Mouse (Mus musculus) embryo, embryonic 9.5 days (tissue): ENCODE measurements around the gene Zfp53.
"Not testable (repeated sequence)": the region's sequence is repeated elsewhere in the genome, so short reads cannot be mapped to it uniquely, and the experiment has no call there.

Experiments
- DNase-seq: peaks from one replicate; pipeline ENCODE4 v3.0.0-alpha.2; 2017; ENCODE audit errors: extremely low spot score

The Zfp53 gene

DNA sequence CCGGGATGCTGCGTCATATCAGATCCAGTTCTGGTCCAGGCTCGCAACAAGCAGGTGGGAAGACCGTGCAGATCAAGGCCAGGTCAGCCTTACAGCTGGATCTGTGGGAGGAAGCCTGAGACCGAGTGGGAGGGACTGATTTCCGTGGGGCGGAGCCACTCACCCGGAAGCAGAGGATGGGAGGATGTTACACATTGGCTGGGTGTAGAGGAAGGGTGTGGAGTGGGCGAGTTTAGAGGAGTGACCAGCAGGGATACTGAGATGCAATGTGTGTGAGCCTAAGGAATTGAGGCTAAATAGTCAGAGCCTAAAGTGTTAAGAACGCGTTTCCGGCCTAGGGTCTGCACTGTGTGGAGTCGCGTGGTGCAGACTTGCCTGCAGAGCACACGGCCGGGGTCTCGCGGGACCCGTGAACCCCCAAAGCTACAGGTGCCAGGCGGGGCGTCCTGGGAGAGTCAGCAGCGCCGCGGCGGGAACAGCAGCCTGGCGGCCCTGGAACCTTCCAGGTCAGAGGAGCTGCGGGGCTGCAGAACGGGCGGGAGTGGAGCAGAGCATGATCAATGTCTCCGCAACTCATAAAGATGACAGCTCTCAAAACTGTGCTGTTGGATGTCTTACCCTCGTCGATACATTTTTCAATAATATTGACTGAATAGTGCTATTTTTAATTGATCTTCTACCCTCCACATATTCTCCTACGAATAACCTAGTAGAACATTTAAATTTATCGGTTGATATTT lies at the start of gene Zfp53:
Zfp53 (plus strand) TSS at position 239 of the 740 bp plus-strand sequence.
- peak; percentile 87 for DNase-seq

DNA sequence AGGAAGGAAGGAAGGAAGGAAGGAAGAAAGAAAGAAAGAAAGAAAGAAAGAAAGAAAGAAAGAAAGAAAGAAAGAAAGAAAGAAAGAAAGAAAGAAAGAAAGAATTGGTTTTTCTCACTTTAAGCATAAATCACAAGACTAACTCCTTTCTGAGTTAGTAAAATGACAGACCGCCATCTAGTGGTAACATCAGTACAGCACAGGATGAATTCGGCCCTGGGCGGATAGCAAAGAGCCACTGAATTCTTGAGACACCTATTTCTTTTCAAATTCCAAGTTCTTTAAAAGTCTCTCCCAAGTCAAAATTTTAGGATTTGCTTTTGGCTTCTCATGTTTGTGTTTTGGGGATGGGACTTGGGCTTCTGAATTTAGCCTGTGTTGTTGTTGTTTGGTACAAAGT lies 39.1 kb upstream of the Zfp53 start:
- peak; percentile 70 for DNase-seq

- DNase-seq, result peak; percentile 89
Measured at GRCm38 (mm10) chr17:21450138-21450704, 38.6 kb upstream of the Zfp53 start, which contains the start of gene Zfp51. Zfp51 (plus strand) TSS chr17:21450374.

- DNase-seq, result no peak
Measured at GRCm38 (mm10) chr17:21463550-21463949, 25.2 kb upstream of the Zfp53 start.

GRCm38 (mm10) chr17:21472032-21472652 lies 16.7 kb upstream of the Zfp53 start:
- no peak for DNase-seq

DNA sequence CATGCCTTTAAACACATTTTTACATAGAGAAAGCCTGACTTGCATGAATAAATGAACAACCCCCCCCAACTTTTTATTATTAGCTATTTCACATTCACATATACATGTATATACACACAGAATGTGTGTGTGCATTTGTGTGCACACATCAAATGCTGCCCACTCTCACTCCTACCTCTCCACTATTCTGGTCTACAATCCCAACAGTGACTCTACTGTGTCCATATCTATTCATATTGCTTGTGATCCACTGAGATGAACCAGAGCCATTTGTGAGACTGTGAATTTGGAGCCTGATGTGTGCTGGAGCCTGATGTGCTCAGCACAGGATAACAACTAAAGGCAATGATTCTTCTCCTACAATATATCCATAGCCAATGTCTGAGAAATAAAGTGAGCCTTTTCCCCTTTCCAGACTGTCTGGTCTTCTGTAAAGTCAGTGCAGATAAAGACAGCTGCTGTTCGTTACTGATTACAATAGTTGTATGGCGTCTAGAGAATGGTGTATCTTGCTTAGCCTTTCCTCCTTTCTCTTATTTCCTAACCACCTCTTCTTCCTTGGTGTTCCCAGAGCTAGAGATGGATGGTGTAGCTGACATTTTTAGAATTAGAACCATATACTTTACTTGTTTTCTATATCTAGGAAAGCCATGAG lies 16.0 kb upstream of the Zfp53 start:
- no peak for DNase-seq

DNA sequence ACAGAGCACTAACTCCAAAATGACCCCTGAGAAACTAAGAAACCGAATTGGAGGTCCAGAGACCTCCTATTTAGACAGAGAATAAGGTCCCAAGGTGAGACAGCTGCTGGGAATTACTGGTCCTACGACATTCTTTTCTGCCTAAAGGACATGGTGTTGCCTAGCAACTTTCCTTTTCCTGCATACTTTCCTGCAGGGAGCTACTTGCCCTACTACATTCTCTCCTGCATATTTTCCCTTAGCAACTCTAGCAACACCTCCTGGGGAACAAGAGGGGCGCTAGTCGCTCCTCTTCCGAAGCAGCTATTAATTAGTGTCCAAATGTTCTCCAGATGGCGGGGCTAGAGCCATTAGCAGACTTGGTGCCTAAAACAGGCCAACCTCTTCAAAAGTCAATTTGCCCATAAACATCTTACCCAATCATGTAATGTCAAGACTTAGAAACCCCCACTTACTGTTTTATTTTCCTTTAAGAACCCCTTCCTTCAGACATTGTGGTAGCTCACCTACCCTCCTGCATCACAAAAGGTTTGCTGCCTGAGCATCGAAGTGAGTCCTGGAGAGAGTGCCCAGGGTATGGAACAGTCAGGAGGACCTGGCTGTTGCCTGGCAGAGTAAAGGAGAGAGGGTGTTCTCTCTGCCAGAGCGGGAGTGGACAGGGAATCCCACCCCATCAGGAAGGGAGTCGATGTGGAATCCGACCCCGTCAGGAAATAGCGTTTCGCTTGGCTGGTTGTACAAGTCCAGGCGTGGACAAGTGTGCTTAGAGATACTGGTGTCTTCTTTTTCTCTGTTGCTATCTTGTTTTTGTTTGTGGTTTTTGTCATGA lies 15.2 kb upstream of the Zfp53 start:
- peak; percentile 48 for DNase-seq

GRCm38 (mm10) chr17:21474729-21475128 lies 14.1 kb upstream of the Zfp53 start:
- not testable (repeated sequence) for DNase-seq

DNA sequence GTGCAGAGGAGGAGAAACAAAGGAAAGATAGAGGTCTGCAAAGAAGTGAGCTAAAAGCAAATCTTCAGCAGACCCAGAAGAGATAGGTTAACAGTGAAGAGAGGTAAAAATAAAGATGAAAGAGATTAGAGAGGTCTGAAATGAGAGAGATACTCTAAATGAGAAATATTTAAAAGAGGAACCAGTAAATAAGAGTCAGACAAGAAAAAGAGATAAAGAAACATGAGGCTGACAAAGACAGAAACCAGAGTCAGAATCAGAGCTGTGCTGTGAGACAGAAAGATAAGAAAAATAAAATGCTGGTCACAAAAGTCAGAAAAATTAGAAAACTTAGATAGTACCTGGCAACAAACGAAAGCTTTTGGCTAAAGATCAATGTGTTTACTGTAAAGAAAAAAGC lies 13.5 kb upstream of the Zfp53 start:
- DNase-seq, result not testable (repeated sequence)

GRCm38 (mm10) chr17:21476351-21476750 lies 12.4 kb upstream of the Zfp53 start:
- DNase-seq, result not testable (repeated sequence)

DNA sequence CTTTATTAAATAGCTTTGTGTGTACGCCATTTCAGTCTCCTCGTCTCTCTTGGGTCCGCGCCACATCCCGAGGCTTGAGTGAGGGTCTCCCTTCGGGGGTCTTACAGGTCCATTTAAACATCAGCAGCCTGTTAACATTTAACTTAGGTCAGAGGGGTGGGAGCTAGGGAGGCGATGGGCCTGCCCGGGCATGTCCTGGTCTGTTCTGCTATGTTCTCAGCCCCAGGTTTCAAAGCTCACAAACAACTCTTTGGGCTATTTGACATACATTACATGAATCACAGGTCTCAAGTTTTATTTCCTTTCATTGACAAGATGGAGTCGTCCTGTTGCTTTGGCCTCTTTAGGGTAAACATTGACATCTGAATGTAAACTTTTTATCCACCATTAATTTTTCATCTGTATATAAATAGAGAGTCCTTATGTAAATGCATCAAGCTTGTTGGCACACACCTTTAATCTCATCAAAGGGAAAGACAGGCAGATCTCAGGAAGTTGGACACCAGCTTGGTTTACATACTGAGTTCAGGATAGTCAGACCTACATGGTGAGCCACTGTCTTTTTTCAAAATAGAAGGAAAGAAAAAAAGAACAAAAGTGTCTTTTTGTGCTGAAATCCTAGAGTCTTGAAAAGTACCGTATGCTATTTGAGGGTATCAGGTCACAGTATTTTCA lies 10.6 kb upstream of the Zfp53 start:
- not testable (repeated sequence) for DNase-seq

DNA sequence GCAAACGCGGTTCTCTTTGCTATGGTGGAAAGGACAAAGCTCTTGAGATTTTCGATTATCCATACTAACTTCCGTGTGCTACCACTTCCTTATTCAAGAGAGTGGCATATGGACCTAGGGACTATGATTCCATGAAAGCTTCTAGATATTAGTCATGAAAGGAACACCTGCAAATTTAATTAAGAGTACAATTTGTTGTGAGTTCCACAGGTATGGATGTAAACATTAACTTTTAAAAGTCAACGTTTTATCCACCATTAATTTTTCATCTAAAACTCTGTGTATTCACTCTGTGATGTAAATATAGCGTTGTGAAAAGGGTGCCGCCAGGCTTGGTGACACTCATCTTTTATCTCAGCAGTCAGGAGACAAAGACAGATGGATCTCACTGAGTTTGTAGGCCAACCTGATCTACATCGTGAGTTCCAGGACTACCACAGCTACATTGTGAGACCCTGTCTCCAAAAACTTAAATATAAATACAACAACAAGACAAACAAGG lies 753 bp downstream of the Zfp53 start:
- no peak for DNase-seq

- DNase-seq, result no peak
Measured at GRCm38 (mm10) chr17:21501365-21501764, 12.6 kb downstream of the Zfp53 start.

- DNase-seq, result no peak
Measured at GRCm38 (mm10) chr17:21504524-21504923, 15.7 kb downstream of the Zfp53 start.

GRCm38 (mm10) chr17:21506258-21506657 lies 17.5 kb downstream of the Zfp53 start:
- no peak for DNase-seq

DNA sequence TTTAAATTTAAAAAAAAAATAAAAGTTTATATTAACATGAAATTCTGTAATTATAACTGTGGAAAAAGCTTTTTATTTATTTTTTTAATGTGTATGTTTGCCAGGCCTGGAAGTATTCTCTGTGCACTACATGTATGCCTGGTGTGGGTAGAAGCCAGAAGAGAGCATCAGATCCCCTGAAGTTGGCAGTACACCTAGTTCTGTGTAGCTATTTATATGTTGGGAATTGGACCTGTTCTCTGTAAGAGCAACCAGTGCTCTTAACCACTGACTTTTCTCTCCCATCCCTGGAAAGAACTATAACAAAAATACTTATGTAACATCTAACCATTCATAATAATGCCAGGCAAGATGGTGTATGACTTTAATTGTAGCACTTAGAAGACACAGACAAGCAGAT lies 21.0 kb downstream of the Zfp53 start:
- DNase-seq, result no peak

DNA sequence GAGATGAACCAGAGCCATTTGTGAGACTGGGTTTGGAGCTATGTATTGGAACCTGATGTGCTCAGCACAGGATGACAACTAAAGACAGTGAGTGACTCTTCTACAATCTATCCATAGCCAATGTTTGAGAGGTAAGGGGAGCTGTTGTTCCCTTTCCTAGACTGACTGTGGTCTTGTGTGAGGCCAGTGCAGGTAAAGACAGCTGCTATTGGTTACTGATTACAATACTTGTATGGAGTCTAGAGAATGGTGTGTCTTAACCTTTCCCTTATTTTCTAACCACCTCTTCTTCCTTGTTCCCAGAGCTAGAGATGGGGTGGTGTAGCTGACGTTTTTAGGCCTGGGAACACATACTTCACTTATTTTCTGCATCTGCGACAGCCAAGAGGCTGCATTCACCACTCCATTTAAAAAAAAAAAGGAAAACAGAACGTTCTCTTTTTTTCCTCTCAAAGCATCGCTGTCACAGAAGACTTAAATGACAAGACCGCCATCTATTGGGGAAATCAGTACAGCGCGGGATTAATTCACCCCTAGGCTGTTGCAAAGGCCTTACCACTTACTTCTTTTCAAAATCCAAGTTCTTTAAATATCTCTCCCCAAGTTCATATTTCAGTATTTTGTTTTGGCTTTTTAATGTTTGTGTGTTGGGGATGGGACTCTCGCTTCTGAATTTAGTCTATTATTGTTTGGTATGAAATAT lies 26.8 kb downstream of the Zfp53 start:
- no peak for DNase-seq

GRCm38 (mm10) chr17:21516201-21517129 lies 27.7 kb downstream of the Zfp53 start:
- DNase-seq, result peak; percentile 84

- DNase-seq, result no peak
Measured at GRCm38 (mm10) chr17:21517130-21517671, 28.4 kb downstream of the Zfp53 start.
